Mouse (Mus musculus): ENCODE data around the gene Plbd2. TPM values are rescaled to one million over a fixed set of nuclear protein-coding genes. Genes with fewer than 3 reads are reported as not detected.

Gene Plbd2
- 10 to 100 TPM; 18.1 to 23.8 TPM for total RNA-seq (2023)

DNA sequence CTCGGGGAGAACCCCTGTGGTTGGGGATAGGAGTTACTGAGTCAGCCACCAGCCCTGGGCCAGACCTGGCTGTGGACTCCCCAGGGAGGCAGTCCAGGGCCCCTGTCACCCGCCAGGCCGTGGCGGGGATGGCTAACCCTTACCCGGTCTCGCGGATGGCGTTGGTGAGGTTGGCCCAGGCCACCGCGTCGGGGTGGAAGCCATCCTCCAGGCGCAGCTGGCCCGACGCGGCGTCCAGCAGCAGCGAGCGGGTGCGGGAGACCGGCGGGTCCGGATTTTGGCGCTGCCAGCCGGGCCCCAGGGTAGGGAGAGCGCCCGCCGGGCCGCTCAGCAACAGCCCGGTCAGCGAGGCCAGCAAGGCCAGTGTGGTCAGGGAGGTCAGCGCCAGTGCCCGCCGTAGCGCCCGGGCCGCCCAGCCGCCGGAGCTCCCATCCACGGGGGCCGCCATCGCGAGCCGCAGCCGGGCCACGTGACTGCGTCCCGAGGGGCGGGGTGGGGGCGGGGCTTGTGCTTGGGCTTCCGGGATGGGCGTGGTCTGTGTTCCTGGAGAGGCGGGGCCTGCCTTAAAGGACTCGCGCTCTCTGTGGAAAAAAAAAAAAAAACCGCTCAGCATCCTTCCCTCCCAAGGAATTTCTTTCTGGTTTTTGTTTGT is at the start of gene Plbd2:
Plbd2 (minus strand) TSS at position 482 of the 652 bp plus-strand sequence.

DNA sequence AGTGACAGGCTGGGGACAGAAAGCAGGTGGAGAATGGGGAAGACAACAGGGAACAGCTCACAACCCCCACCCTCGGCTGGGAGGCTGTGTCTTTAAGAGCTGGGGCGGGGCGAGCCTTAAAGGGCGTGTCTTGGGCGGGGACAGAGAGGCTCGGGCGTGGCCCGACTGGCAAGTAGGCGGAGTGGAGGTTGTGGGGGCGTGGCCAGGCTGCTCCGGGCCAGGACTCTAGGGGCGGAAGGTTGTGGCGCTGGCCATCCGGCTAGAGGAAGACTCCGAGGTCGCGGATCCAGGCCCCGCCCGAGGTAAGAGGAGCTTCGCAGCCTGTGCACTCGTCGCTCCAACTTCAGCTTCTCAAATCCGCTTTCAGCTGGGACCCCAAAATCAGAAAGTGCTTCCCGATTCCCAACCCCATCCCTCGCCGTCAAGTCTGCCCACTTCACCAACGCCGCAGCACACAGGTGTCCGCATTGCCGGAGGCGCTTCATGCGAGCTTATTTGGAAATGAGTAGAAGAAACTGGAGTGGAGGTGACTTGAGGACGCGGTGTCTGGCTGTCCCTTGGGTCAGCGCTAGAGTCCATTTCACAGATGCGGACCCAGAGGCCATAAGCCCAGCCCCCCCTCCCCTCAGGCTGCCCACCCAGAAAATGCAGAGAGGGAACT is 7.7 kb upstream of the Plbd2 start, which contains the start of gene Slc8b1:
Slc8b1 (plus strand) TSS at position 187 of the 661 bp plus-strand sequence.

DNA sequence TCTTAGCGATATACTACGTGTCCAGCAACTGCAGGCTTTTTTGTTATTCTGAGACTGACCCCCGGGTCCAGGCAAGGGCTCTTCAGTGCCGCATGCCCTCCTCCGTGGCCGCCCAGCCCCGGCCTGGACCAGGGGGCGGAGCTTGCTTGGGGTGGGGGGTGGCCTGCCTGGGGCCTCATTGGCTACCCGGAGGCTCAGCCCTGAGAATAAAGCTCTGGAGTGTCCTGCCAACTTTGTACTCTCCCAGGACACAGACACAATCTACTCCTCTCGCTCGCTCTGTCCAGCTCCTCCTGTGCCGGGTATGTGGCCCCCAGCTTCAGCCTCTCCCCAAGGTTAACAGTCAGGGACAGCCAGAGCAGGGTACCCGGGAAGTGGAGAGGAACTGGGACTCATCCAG is 27.1 kb downstream of the Plbd2 start, which contains the start of gene Sds:
Sds (plus strand) TSS at position 231 of the 400 bp plus-strand sequence.

DNA sequence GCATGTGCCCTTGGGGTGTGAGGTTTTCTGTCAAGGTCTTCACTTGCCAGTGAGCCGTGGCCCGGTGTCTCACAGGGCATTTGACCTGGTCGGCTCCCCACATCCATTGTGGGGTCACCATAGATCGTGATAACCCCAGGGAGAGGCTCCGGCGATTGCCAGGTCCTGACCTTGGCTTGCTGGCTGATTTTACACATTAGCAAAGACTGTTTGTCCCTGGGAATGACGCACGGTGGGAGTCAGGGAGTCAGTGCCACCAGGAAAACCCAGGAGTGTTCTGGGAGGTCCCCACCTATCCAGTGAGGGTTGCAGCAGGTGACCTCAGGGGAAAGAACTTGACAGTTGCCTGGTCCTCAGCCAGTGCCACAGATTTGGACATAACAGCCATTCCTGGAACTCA is 30.7 kb downstream of the Plbd2 start, which contains the start of gene Sdsl:
Sdsl (minus strand) TSS at position 41 of the 400 bp plus-strand sequence.

Other genes starting within 250 kb of the Plbd2 start
- not detected for gene Lhx5, start 71.9 kb downstream of the Plbd2 start, total RNA-seq (2023)
- gene Sdsl, start 30.8 kb downstream of the Plbd2 start, total RNA-seq (2023) = 1 to 10 TPM in 1 of 2 experiments, not detected in 1; 1.7 TPM
- gene Sds, start 27.1 kb downstream of the Plbd2 start, total RNA-seq (2023) = not detected
- gene Slc8b1, start 7.5 kb upstream of the Plbd2 start, total RNA-seq (2023) = 10 to 100 TPM in 1 of 2 experiments, 1 to 10 TPM in 1; 6.4 to 15.8 TPM
- gene Tpcn1, start 85.0 kb upstream of the Plbd2 start, total RNA-seq (2023) = 10 to 100 TPM; 57.7 to 59.8 TPM
- gene Iqcd, start 85.4 kb upstream of the Plbd2 start, total RNA-seq (2023) = 1 to 10 TPM; 1.0 to 1.9 TPM
- gene Rita1, start 109.0 kb upstream of the Plbd2 start, total RNA-seq (2023) = 1 to 10 TPM; 5.4 to 8.3 TPM
- gene Ddx54, start 109.1 kb upstream of the Plbd2 start, total RNA-seq (2023) = 100 to 1,000 TPM; 114 to 120 TPM
- not detected for gene Cfap73, start 130.6 kb upstream of the Plbd2 start, total RNA-seq (2023)
- gene Rasal1, start 145.2 kb upstream of the Plbd2 start, total RNA-seq (2023) = 10 to 100 TPM; 18.9 to 25.5 TPM
- 100 to 1,000 TPM; 257 to 297 TPM for gene Dtx1, start 208.3 kb upstream of the Plbd2 start, total RNA-seq (2023)
- 1 to 10 TPM; 6.1 to 8.0 TPM for gene Oas2, start 246.2 kb upstream of the Plbd2 start, total RNA-seq (2023)

Measured in T-cell, adult 66 days (primary cell).